Mouse (Mus musculus) kidney, adult 8-10 months (tissue): Measurements from ENCODE around the gene Uchl3.
A peak's percentile ranks its signal among the peaks of the same experiment; 100 is the strongest.

Experiments used
- DNase-seq, 2 experiments: peaks; one replicate each; pipeline ENCODE4 v3.0.0; 2022

Gene Uchl3

GRCm38 (mm10) chr14:101668626-101669025 lies 14.9 kb downstream of the Uchl3 start:
- no peak for DNase-seq

- no peak for DNase-seq
These were observed 18.5 kb downstream of the Uchl3 start for GRCm38 (mm10) chr14:101672226-101672625.

GRCm38 (mm10) chr14:101687696-101688095 lies 33.9 kb downstream of the Uchl3 start:
- DNase-seq: peak; percentile 54 to 67

GRCm38 (mm10) chr14:101688406-101688805 lies 34.6 kb downstream of the Uchl3 start:
- DNase-seq: no peak

- no peak for DNase-seq
These were observed 50.7 kb downstream of the Uchl3 start for GRCm38 (mm10) chr14:101704479-101704878.

GRCm38 (mm10) chr14:101707088-101707487 lies 53.3 kb downstream of the Uchl3 start:
- DNase-seq: no peak

- no peak for DNase-seq
These were observed 60.6 kb downstream of the Uchl3 start for GRCm38 (mm10) chr14:101714414-101714813.

- peak; percentile 90 to 93 for DNase-seq
These were observed 75.6 kb downstream of the Uchl3 start, which contains the start of the genes Gm9922 and Lmo7 for GRCm38 (mm10) chr14:101729237-101729971. Gm9922 (minus strand) TSS chr14:101729814. Lmo7 (plus strand) TSS chr14:101729957.

- no peak for DNase-seq
These were observed 76.4 kb downstream of the Uchl3 start for GRCm38 (mm10) chr14:101729972-101730692.

- no peak for DNase-seq
These were observed 80.0 kb downstream of the Uchl3 start for GRCm38 (mm10) chr14:101733542-101734303.

GRCm38 (mm10) chr14:101737501-101737900 lies 83.7 kb downstream of the Uchl3 start:
- DNase-seq: no peak
